Mouse (Mus musculus): ENCODE measurements at regions not wholly inside any gene's neighbourhood (a gene's known extent, or its start where the extent isn't known, plus 50 kb on each side); places are given as distances from the start of the nearest gene placed in this dataset.
A peak's percentile ranks its signal among the peaks of the same experiment; 100 is the strongest.

GRCm38 (mm10) chr8:8419360-8420330 lies 241.4 kb downstream of the Efnb2 start:
- H3K4me3 ChIP-seq: no peak overlapping the region
- no peak overlapping the region for H3K27ac ChIP-seq
- intact Hi-C loops (cut with DNase I): no loop called here
- no peak for TF ChIP-seq CTCF (IDR thresholded peaks at IDR 0.05)
- DNase-seq (ENCODE audit: extremely low spot score in 1 of 2, low spot score in 2 of 2): no peak

- intact Hi-C loops (cut with DNase I): no loop called here
- Histone ChIP-seq H3K27ac (no peak overlapping the region), H3K4me3 (no peak overlapping the region)
- DNase-seq (ENCODE audit: extremely low spot score in 1 of 2, low spot score in 2 of 2): no peak
- no peak for TF ChIP-seq CTCF (IDR thresholded peaks at IDR 0.05)
Observed at GRCm38 (mm10) chr8:8418929-8419328, 242.1 kb downstream of the Efnb2 start.

GRCm38 (mm10) chr8:8418525-8418924 lies 242.5 kb downstream of the Efnb2 start:
- Histone ChIP-seq H3K27ac (no peak overlapping the region), H3K4me3 (no peak overlapping the region)
- intact Hi-C loops (cut with DNase I): no loop called here
- no peak for TF ChIP-seq CTCF (IDR thresholded peaks at IDR 0.05)
- DNase-seq (ENCODE audit: extremely low spot score in 1 of 2, low spot score in 2 of 2): no peak

GRCm38 (mm10) chr8:8416092-8416701 lies 244.8 kb downstream of the Efnb2 start:
- Histone ChIP-seq H3K4me3 (no peak overlapping the region), H3K27ac (no peak overlapping the region)
- intact Hi-C loops (cut with DNase I): no loop called here
- DNase-seq (ENCODE audit: extremely low spot score in 1 of 2, low spot score in 2 of 2): no peak
- TF ChIP-seq CTCF (IDR thresholded peaks at IDR 0.05): no peak

- DNase-seq (ENCODE audit: extremely low spot score in 1 of 2, low spot score in 2 of 2): no peak
- intact Hi-C loops (cut with DNase I): no loop called here
- no peak for TF ChIP-seq CTCF (IDR thresholded peaks at IDR 0.05)
- H3K4me3 ChIP-seq: no peak overlapping the region
- no peak overlapping the region for H3K27ac ChIP-seq
Observed at GRCm38 (mm10) chr8:8407357-8407756, 253.7 kb downstream of the Efnb2 start.

GRCm38 (mm10) chr8:8403410-8403809 lies 257.6 kb downstream of the Efnb2 start:
- intact Hi-C loops (cut with DNase I): no loop called here

DNA sequence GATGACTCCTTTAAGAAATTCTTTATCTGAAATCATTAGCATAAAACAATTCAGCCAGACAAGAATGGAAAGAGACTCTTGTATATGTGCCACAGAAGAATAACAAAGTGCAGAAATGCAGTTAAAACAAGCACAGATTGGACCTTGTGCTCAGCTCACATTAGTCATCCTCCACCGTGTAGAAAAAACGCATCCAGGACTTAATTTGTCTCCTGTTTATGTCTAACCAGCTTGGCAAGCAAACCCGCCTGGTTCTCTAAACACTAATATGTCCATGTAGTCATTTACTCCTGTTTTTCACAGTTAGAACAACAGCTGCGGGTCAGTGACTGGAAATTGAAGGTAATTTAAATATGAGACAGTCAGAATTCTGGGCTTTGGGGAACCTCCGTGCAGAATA lies 268.7 kb downstream of the Efnb2 start:
- Histone ChIP-seq H3K27ac (no peak overlapping the region), H3K4me3 (no peak overlapping the region)
- intact Hi-C loops (cut with DNase I): no loop called here
- DNase-seq (ENCODE audit: extremely low spot score in 1 of 2, low spot score in 2 of 2): peak in 1 of 2 experiments; percentile 10
- no peak for TF ChIP-seq CTCF (IDR thresholded peaks at IDR 0.05)

More at GRCm38 (mm10) chr8:8403410-8403809, 257.6 kb downstream of the Efnb2 start:
- Histone ChIP-seq H3K27ac (no peak overlapping the region), H3K4me3 (no peak overlapping the region)
- TF ChIP-seq CTCF (IDR thresholded peaks at IDR 0.05): no peak
- no peak for DNase-seq (ENCODE audit: extremely low spot score in 1 of 2, low spot score in 2 of 2)

GRCm38 (mm10) chr8:8391321-8391720 lies 269.7 kb downstream of the Efnb2 start:
- DNase-seq (ENCODE audit: extremely low spot score in 1 of 2, low spot score in 2 of 2): no peak

DNA sequence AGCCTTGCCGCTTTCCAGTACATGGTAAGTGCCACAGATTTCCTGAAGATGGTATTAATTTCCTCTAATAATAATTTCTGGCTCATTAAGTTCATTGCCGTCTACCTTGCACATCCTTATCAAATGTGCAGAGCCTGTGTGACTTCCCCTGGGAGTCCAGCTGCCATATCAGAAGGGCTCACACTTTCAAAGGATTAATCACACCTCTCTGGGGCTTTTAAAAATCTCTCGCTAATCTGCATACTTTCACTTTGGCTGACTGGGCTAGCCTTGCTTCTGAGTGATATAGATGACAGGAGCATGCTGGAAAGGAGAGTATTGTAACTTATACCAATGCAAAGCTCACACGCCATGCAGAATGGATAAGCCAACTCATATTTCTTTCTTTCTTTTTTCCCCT lies 282.8 kb downstream of the Efnb2 start:
- intact Hi-C loops (cut with DNase I): no loop called here
- no peak for TF ChIP-seq CTCF (IDR thresholded peaks at IDR 0.05)
- H3K4me3 ChIP-seq: no peak overlapping the region
- DNase-seq (ENCODE audit: extremely low spot score in 1 of 2, low spot score in 2 of 2): no peak
- H3K27ac ChIP-seq: no peak overlapping the region

More at GRCm38 (mm10) chr8:8391321-8391720, 269.7 kb downstream of the Efnb2 start:
- intact Hi-C loops (cut with DNase I): no loop called here
- Histone ChIP-seq H3K27ac (no peak overlapping the region), H3K4me3 (no peak overlapping the region)
- no peak for TF ChIP-seq CTCF (IDR thresholded peaks at IDR 0.05)

DNA sequence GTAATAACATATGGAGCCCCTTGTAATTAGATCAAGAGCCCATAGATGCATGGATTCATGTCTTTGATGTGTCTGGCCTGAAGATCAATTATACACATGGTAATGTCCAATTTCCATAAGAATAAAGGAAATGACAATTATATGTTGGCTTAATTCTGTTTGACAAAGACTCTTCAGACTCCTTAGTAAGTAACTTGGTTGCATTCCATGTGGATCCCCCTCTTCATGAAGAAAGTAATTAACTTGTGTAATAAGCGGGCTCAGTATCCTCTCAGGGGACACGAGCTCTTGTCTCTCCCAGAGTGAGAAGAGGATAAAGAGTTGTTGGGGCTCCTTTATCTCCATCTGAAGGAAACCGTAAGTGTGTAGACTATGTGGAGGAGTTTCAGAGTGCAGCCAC lies 284.3 kb downstream of the Efnb2 start:
- no peak for DNase-seq (ENCODE audit: extremely low spot score in 1 of 2, low spot score in 2 of 2)
- intact Hi-C loops (cut with DNase I): no loop called here
- no peak overlapping the region for H3K4me3 ChIP-seq
- no peak for TF ChIP-seq CTCF (IDR thresholded peaks at IDR 0.05)
- no peak overlapping the region for H3K27ac ChIP-seq

- Histone ChIP-seq H3K27ac (no peak overlapping the region), H3K4me3 (no peak overlapping the region)
- no peak for DNase-seq (ENCODE audit: extremely low spot score in 1 of 2, low spot score in 2 of 2)
- no peak for TF ChIP-seq CTCF (IDR thresholded peaks at IDR 0.05)
- intact Hi-C loops (cut with DNase I): no loop called here
Observed at GRCm38 (mm10) chr8:8376379-8376778, 284.7 kb downstream of the Efnb2 start.

DNA sequence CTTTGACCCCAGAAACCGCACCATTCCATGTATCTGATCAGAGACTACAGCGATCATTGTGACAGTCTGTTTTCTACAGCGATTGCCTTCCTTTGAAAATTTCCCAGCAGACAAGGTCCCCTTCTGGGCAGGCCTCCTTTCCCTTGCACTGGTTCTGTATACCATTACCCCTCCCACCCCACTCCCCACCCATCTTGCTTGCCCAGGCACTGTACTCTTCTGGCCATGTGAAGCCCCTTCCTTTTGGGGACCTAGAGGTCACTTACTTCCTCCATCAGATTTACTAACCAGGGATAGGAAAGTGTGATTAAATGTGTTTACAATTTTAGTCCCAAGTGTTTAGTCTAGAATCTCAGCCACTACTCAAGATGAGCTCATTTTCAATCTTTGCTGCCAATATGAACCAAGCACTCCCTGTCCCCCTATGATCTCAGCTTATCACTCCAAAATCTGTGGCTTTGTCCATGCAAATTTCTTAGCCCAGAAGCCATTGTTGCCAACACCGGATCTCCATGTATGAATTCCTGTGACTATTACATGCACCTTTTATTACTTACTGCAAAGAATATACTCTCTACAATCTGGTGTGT lies 293.7 kb downstream of the Efnb2 start:
- no peak for DNase-seq (ENCODE audit: extremely low spot score in 1 of 2, low spot score in 2 of 2)
- intact Hi-C loops (cut with DNase I): no loop called here
- no peak for TF ChIP-seq CTCF (IDR thresholded peaks at IDR 0.05)
- Histone ChIP-seq H3K27ac (no peak overlapping the region), H3K4me3 (no peak overlapping the region)

All from left cerebral cortex, adult 2 months (tissue).